Comparison of ENCODE assay signal across 16 mouse cellular contexts in the genomic region with DNA sequence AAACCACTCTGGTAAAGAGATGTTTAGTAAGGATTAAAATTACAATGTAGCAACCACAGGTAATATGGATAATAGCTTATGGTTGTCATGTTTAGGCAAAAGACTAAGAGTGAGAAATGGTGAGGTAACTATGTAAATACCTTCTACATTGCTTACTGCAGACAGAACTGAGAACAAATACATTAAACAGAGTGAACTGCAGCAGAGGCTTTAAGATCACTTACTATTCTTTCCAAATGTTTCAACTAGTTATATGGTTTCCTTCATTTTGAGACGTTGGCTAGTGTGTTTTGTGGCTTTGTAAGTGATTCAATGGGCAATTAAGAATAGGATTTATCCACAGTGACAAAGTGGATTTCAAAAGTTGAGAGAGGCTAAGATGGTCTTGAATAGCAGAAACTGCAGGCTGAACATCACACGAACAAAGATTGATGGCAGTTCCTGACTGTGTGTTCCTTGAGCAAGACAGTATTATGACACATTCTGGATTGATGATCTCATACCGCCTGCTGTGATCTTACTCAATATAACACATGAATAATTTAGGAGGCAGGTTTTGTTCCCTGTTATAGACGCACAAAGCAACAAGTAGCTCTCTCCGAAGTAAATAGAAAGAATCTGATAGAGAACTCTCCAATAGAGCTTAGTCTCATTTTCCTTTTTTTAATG. TPM values are rescaled to one million over a fixed set of nuclear protein-coding genes. Genes with fewer than 3 reads are reported as not detected.
DNase-seq lines count a peak whose midpoint lies in the region; ATAC-seq and TF ChIP-seq lines count a peak whose summit lies in the region.
"Had no signal": no experiment of that assay in that cellular context is flagged by ENCODE, and none has a peak within 500 bp of the region (broad histone marks: within the 10 kb centered on the region; RNA-seq: fewer than 3 reads in every experiment).

No protein-coding gene starts in this region.

- ATAC-seq in frontal cortex, adult (ENCODE audit: low TSS enrichment) = 0 out of 2 replicates have a peak, but pooled peaks have one; percentile 16
- ATAC-seq in forebrain, embryonic 16.5 days = peak; percentile 92

- TF ChIP-seq CTCF in C2C12 (IDR thresholded peaks at IDR 0.05; ENCODE audit: control insufficient read depth, insufficient read depth, insufficient read length) = no peak

- H3K27me3 ChIP-seq in C2C12 (ENCODE audit: control insufficient read depth, insufficient read depth, insufficient read length) = no peaks in the 10 kb centered on the region
- H3K27me3 ChIP-seq in forebrain, embryonic 16.5 days (replicated peaks; ENCODE audit: control insufficient read depth, insufficient read depth, low read length) = no peaks in the 10 kb centered on the region
- H3K27me3 ChIP-seq: limb, embryonic 15.5 days; megakaryocyte, embryonic 14.5 days had no signal

- H3K79me2 ChIP-seq in C2C12 (ENCODE audit: control insufficient read depth, insufficient read depth) = no peaks in the 10 kb centered on the region

- no peak overlapping the region for H3K4me3 ChIP-seq in C2C12 (ENCODE audit: insufficient read depth, poor library complexity, severe bottlenecking)
- no peak overlapping the region for H3K4me3 ChIP-seq in forebrain, embryonic 16.5 days (replicated peaks; ENCODE audit: low read length)
- H3K4me3 ChIP-seq: limb, embryonic 15.5 days; megakaryocyte, embryonic 14.5 days had no signal

- H3K4me1 ChIP-seq in forebrain, embryonic 16.5 days (replicated peaks; ENCODE audit: control insufficient read depth, insufficient read depth, low read length) = peaks cover 3% of the 10 kb centered on the region; the same call in 1 of the 2 replicates
- H3K4me1 ChIP-seq: limb, embryonic 15.5 days; megakaryocyte, embryonic 14.5 days had no signal

- no peaks in the 10 kb centered on the region for H3K36me3 ChIP-seq in C2C12 (ENCODE audit: control insufficient read depth, insufficient read depth)
- no peaks in the 10 kb centered on the region for H3K36me3 ChIP-seq in forebrain, embryonic 16.5 days (ENCODE audit: control insufficient read depth, insufficient read depth)
- H3K36me3 ChIP-seq: limb, embryonic 15.5 days had no signal

- H3K27ac ChIP-seq in forebrain, embryonic 16.5 days (ENCODE audit: low read length) = no peak overlapping the region
- H3K27ac ChIP-seq: limb, embryonic 15.5 days had no signal

- DNase-seq in frontal cortex, postnatal 36 days (ENCODE audit: low spot score in 2 of 2) = no peak
- DNase-seq in brain, adult 2 months (ENCODE audit: low read depth, low spot score) = peak; percentile 45
- no peak for DNase-seq in cerebellum, adult 9-11 months
- DNase-seq in ovary, postnatal 10 days (ENCODE audit: low spot score) = no peak
- DNase-seq: adrenal gland, adult 8-10 months; cerebellum, adult 18-20 months; gastrocnemius, postnatal 25 days; kidney, adult 9 months; kidney, postnatal 4 days; lung, postnatal 10 days; thymus, adult 18-20 months had no signal

- no peaks in the 10 kb centered on the region for H3K9me3 ChIP-seq in forebrain, embryonic 16.5 days (ENCODE audit: control insufficient read depth, low read length)
- H3K9me3 ChIP-seq: limb, embryonic 15.5 days; megakaryocyte, embryonic 14.5 days had no signal

- no peak overlapping the region for H3K4me2 ChIP-seq in forebrain, embryonic 16.5 days (ENCODE audit: low read length)
- H3K4me2 ChIP-seq: limb, embryonic 15.5 days had no signal

- no peak overlapping the region for H3K9ac ChIP-seq in forebrain, embryonic 16.5 days (replicated peaks; ENCODE audit: low read depth, low read length)
- H3K9ac ChIP-seq: limb, embryonic 15.5 days had no signal

- H3ac ChIP-seq in C2C12 (ENCODE audit: control insufficient read depth, insufficient read length, low read depth) = no peak overlapping the region

- 11% methylated on average over 5 of the region's 5 CpGs for WGBS in forebrain, embryonic 16.5 days

- H3K79me3 ChIP-seq in C2C12 (ENCODE audit: low read depth) = no peaks in the 10 kb centered on the region

TF ChIP-seq in C2C12, 6 proteins besides CTCF, POLR2A, EP300 and RAD21:
- TF ChIP-seq MYOD1 (IDR thresholded peaks at IDR 0.05; ENCODE audit: control insufficient read depth, insufficient read length, low read depth) (no peak), CEBPB (IDR thresholded peaks at IDR 0.05; ENCODE audit: low read depth) (peak; percentile 53), FOSL1 (IDR thresholded peaks at IDR 0.05; ENCODE audit: insufficient read depth, low read length, poor library complexity, severe bottlenecking) (no peak), USF1 (IDR thresholded peaks at IDR 0.05; ENCODE audit: low read depth) (no peak), MAX (IDR thresholded peaks at IDR 0.05) (no peak)
TF ChIP-seq in C2C12: peak in this region for 1.

RNA-seq across cellular contexts. Expression of a gene that starts 16.5 kb away (rescaled TPM):
- 2.1 TPM for polyA plus RNA-seq in C2C12 (2012; fragmentation: generic; extraction: Trizol)
- polyA plus RNA-seq in forebrain, embryonic 16.5 days (2015; fragmentation: Nextera tagmentation; extraction: Ambion mirVana) = 51.1 and 54.7 TPM in 2 replicates

Comparison
In these comparisons a context has a peak if more than half of its experiments do, and no peak if none do; other contexts are left out.
1. RNA of a gene that starts 16.5 kb away (polyA plus RNA-seq): 51.1 to 54.7 TPM in forebrain, embryonic 16.5 days; 2.1 TPM in C2C12 (single experiment); every median in the first group is over 10 times any median in the second.